Mouse (Mus musculus) C2C12 (cell line): Measurements from ENCODE around the gene Gstm1.

Source experiments
- CTCF ChIP-seq: IDR thresholded peaks from one replicate; pipeline ENCODE4 v1.5.1; 2011; ENCODE audit not compliant: control insufficient read depth, insufficient read depth, insufficient read length
- MYOD1 ChIP-seq: IDR thresholded peaks from one replicate; pipeline ENCODE4 v1.6.1; 2011; ENCODE audit warnings: low read depth; ENCODE audit not compliant: control insufficient read depth, insufficient read length
- MYOG ChIP-seq: IDR thresholded peaks from one replicate; pipeline ENCODE4 v1.6.1; 2011; ENCODE audit not compliant: control insufficient read depth, insufficient read length; ENCODE audit errors: extremely low read depth

GRCm38 (mm10) chr3:108026049-108026448, 8.3 kb upstream of the Gstm1 start:
- no peak for TF ChIP-seq CTCF
- no peak for TF ChIP-seq MYOD1
- no peak for TF ChIP-seq MYOG
